Mouse (Mus musculus) urinary bladder, adult 2 months (tissue): ENCODE results near the gene Fastkd1. TPM values are rescaled to one million over a fixed set of nuclear protein-coding genes. Genes with fewer than 3 reads are reported as not detected.
A peak's percentile ranks its signal among the peaks of the same experiment; 100 is the strongest.
"Not testable (repeated sequence)": the region's sequence is repeated elsewhere in the genome, so short reads cannot be mapped to it uniquely, and the experiment has no call there.

ENCODE experiments used
- DNase-seq: peaks from one replicate; pipeline ENCODE4 v3.0.0; 2022; ENCODE audit warnings: low spot score
- polyA plus RNA-seq: library from polyadenylated mRNA; depleted of rRNA; stranded (reverse); fragments of >200 nt; gene quantifications from 2 replicates; pipeline ENCODE4 v1.2.3, GENCODE M21; 2012; rRNA removed

The Fastkd1 gene
- 8.9 and 9.4 TPM in 2 replicates for polyA plus RNA-seq

DNA sequence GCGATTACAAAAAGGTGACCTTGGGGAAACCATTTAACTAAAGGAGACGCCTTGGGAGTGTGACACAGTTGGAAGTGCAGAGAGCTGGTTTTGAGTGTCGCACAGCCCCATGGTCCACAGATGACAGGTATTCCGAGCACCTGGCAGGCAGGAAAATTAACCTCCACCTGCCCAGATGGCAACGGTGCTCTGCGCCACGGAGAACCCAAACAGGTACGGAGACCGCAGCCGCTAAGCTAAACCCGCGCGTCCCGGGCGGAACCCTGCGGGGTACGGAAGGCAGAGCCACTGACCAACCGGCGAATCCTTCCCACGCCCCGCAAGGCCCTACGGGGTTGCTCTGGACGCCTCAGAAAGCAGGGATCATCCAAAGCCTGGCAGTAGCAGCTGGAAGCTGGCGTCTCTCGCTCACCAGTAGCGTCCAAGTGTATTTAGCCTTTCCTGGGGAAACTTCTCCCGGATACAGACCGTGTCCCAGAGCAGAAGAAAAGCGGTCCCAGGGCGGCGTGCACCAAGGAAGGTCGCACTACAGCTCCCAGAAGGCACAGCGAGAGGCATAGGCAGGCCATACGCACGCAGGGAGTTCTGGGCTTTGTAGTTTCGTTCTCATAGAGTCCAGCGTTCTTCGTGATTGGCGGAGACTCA is at the start of gene Fastkd1:
Fastkd1 (minus strand) TSS at position 536 of the 645 bp plus-strand sequence.
- peak; percentile 67 for DNase-seq

DNA sequence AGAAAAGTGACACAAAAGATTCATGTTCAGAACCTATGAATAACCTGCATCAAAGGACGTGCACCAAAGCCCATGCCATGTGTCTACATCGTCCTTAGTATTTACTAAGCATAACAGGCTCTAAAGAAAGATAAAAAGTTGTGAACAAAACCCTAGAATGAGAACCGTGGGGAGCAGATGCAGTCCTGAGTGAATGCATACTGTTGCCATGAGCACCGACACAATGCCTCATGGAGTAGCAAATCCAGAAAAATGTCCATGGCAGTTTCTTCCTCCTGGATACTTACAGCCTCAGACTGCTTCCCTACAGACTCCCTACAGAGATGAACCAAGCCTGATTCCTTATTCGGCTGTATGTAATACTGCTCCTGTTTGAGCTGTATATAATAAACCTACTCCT is 47.7 kb upstream of the Fastkd1 start:
- no peak for DNase-seq

DNA sequence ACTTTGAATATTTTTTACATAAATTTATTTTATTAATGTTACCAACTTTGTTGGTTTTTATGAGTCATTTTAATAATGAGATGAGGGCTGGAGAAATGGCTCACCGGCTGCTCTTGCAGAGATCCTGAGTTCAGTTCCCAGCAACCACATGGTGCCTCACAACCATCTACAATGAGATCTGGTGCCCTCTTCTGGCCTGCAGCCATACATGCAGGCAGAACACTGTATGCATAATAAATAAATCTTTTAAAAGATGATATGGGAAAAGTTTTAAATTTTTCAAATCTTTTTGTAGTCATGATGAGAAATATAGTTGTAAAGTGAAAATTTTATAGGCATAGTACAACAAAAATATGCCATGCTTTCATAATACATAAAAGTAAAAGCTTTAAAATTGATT is 31.8 kb upstream of the Fastkd1 start:
- DNase-seq = no peak

DNA sequence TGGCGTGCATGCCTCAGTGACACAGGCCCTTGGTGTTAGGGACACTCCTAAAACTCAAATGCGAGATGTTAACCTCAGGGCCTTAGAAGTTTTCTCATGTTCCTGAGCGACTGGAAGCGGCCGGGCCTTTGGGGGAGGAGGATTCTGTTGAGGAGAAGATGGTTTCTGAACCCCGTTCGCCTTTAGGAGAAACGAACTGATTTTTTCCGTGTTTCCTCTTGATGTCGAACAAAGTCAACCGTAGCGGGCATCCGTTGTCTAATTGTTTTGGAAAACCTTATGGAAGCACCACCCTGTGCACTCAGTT is 10.2 kb upstream of the Fastkd1 start:
- no peak for DNase-seq

DNA sequence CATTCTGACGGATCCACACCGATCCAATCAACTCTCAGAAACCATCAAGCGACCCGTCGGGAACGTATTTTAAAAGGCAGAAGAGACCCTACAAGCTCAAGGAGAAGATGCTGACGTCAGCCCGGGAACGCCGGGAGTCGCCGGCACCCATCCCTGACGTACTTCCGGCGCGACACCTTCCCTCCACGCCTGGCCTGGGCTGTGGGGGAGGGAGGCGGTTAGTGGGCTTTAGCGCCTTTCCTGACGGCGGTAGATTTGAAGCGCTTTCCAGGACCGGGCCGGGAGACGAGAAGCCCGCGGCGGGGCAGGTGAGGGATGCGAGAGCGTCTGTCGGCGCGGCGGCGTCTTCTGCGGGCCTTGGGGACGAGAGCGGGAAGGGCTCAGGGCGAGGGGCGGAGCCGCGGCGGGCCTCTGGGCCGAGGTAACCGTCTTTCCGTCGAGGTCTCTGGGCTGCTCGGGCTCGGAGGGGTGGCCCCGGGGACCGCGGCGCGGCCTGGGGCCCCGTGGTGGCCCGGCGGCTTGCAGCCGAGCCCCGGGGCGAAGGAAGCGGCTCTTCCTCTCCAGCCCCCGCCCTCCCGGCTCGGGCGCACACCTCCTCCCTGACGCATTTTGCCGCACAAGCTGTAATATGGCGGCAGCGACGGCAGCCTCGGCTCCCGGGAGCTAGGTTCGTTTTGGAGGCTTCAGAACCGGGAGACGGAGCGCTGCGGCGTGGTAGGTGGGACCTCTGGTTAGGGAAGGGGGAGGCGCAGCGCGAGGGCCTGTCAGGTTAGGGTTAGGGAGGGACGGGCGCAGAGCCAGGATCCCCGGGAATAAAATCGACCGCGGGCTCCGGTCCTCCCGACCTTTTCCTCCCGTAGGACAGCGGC is 9.6 kb upstream of the Fastkd1 start:
- DNase-seq = peak; percentile 94

DNA sequence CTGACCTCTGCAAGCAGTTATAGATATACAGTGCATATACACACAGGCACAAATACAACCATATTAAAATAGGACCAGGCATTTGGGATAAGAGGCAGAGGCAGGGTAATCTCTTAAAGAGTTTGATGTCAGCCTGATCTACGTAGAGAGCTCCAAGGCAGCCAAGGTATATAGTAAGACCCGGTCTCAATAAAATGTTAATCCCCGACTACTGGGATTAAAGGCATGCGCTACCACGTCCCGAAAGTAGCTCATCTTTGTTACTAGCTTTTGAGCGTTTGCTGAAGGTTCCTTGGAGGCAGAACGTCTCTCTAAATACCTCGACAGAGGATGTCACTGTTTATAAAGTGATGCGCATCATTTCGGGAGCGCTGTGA is 8.9 kb upstream of the Fastkd1 start, which contains the start of gene Ppig:
Ppig (plus strand) TSS at position 273 of the 377 bp plus-strand sequence.
- DNase-seq = no peak

DNA sequence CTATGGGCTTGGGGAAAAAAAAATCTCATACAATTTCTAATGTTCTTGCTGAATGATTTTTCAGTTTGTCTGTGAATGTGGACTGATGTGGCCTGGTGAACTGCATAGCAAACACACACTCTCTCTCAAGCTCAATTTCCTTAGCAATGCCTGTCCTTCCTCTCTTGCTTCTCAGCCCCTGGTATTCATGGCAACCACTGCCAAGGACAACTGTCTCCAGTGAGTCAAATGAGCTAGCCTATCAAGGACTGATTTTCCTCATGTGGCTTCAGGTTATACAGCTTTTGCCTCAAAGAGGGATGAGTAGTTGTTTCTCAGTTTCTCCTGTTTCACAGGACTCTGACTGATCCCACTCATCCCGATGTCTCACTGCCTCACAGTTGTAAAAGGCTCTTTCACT is 5.8 kb upstream of the Fastkd1 start:
- DNase-seq = no peak

DNA sequence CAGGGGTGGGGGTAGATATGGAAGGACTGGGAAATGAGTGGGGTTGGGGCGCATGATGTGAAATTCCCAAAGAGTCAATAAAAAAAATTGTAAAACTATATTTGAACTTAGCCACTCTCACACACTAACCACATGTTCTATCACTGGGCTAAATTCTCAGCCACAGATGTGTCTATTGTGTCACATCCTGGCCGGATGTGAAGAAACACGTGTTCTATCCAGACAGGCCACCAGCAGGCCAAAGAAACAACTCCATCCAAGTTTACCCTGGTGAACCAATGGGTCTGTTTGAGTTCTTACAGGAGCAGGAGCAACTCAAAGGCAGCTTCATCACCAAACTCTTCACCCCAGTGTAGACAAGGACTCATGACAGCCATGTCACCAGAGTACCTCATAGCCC is 3.2 kb upstream of the Fastkd1 start:
- no peak for DNase-seq

DNA sequence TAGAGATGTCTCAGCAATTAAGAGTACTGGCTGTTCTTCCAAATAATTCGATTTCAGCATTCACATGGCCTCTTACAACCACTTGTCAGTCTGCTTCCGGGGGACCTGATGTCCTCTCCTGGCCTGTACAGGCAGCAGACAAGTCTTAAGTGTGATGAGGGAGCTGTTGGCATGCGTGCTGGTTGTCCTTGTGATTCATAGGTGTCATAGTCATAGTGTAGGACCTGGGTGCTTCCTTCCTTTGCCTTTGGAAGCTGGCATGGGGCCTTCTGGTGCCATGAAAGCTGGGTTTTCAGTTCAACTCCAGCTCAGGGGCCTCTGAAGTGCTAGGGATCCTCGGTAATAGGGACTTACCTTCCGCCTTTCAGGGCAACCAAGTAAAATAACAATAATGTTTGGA is 810 bp upstream of the Fastkd1 start:
- no peak for DNase-seq

DNA sequence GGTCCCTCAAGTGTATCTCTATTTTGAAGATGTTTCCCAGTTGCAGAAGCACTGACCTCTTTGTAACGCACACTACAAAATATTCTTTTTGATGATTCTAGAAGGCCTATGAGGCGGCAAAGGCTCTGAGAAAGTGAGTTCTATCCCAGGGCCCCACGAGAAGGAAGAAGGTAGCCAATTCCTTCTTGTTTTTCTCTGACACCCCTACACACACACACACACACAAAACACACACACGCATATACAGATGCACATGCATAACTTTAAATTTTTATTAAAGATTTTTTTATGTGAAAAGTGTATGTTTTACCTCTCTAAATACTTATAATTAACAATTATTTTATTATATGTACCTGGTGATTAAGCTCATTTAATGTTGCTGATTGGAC is 304 bp upstream of the Fastkd1 start:
- no peak for DNase-seq

DNA sequence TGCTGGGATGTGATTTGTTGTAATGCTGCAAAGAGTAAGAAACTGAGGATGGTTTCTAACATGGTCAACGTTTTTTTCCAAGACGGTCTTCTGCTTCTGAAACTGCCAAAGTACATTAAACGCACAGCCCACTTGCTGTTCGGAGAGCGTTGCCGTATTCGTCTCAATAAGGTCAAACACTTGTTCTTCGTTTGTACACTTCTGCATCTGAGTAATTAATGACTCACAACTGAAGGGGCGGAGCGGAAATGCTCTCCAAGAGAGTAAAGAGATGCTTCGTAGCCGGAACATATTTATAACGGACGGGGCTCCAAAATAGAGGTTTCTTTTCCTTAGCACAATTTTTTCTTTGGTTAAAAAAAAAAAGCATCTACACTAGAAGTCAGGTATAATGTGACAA is 1.1 kb downstream of the Fastkd1 start:
- DNase-seq = no peak

DNA sequence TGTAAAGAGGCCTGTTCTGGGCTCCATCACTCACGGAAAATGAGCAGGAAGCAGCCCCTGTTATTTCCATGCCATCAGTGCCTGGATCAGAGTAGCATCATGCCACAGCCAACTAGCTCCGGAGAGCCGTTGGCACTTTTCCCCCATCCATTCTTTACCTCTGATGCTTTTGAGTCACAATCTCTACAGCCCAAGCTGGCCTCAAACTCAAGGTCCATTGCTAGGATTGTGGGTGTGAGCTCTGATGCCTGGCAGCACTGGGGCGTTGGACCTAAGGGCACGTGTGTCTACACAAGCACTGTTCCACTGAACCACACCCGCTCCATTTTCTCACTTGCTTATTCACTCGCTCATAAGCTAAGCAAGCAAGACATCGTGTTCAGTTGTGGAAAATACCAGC is 12.9 kb downstream of the Fastkd1 start:
- DNase-seq = no peak

DNA sequence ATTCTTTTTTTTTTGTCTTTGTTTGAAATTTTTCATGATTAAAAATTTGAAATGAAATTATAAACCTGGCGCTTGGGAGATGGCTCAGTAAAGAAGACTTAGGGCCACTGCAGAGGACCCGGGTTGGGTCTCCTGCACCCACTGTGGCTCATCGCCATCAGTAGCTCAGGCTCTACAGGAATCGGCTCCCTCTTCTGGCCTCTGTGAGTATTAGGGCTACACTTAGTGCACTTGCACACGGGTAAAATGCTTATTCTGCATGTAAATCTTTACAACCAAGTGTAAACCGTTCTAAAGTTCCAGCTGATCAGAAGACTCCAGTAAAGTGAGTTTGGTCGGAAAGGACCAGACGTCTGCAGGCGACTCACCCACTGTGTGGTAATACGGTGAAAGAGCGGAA is 19.8 kb downstream of the Fastkd1 start:
- no peak for DNase-seq

DNA sequence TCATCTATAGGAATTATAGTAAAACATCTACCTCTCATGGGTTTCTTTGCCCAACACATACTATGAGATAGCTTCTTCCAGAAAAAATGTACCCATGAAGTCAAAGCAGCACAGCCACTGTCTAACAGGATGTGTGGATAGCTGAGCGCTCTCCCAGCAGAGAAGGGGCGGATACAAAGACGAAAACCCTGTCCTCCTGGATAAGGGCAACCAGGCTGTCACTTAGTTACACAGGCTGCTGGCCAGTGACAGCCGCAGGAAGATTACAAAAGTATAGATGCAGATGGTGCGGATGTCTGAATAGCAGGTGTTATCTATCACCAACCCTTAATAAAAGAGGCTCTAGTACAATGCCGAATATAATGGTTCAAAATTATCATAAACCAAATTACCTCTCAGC is 22.5 kb downstream of the Fastkd1 start:
- DNase-seq = no peak

DNA sequence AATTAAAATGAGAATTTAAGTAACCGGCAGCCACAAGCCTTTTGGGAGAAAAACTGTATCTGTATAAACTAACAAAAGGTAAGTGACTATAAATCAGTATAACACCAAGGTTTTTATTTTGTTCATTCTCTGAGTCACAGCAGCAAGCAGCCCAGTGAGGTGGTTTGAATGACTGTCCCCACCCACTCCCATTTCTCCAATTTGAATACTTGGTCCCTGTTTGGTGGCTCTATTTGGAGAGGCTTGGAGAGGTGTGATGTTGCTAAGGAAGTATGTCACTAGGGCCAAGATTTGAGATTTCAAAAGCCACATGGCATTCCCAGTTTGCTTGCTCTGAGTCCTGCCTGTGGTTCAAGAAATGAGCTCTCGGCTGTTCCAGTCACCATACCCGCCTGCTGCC is 23.1 kb downstream of the Fastkd1 start:
- DNase-seq = no peak

DNA sequence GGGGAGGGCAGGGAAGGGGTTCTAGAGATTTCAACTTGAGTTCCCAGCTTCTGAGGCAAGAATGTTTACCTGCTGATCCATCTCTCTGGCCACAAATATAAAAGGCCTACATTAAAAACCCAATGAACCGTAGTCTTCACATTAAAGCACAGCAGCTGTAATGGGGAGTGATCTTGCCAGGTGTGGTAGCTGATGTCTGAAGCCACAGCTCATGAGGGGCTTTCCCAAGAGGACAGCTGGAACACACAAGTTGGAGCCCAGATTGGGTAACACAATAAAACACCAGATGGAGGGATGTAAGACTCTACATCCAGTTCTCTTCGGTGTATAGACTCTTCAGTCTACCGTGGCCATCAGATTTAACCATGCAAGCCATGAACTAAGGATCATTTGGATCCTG is 28.8 kb downstream of the Fastkd1 start:
- DNase-seq = no peak

DNA sequence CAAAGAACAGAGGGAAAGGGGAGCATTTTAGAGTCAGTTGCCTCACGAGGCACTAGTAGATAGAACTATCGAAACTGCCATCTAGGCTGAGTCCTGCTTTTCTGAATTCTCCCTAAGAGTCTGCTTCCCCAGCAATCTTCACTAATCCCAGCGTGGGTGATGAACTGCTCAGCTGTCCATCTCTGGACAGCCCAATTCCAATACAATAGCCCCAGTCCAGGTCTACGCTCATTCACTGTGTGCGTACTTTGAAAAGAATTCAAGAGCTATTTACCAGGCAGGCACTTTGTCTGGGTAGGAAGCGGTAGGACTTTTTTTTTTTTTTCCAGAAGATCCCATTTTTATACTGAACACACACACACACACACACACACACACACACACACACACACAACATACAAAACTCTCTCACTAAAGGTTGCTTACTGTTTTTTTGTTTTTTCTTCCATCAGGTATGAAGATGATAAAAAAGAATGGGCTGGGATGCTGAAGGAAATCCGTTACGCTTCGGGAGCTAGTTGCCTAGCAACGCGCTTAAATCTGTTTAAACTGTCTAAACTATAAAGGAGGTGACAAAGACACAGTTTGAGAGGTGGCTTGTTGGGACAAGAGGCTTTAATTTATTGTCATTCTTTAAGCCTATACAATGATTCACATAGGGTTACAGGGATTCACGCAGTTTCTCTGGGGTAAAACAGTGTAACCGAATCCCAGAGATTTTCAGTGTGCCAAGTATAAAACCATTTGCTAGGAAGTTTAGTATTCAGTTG is 30.1 kb downstream of the Fastkd1 start:
- no peak for DNase-seq

DNA sequence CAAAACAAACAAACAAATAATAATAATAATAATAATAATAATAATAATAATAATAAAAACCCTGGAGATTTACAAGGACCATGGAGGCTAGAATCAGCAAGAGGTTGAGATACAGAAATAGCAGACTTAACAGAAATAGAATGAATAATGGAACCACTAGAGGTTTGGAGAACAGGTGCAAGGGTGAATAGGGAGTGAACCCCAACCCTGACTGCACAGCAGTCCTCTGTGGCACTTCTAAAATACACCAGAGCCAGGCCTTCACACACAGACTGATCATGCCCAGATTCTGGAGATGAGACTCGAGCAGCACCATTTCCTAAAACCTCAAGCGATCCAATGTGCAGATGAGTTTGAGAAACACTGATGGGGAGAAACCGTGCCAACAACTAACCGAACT is 31.4 kb downstream of the Fastkd1 start:
- DNase-seq = no peak

DNA sequence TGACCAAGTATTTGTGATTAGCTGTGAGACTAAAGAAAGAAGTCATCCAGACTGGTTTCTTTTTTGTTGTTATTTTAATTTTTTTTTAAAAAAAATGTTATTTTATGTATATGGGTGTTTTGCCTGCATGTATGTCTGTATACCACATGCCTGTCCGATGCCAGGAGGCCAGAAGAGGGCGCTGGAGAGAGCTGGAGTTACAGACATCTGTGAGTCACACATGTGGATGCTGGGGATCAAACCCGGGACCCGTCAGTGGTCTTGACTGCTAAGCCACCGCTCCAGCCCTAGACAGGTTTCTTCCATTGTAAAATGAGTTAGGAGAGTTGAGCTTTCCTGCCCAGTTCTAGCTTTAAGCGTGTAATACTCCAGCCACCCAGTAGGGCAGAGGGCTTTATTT is 33.3 kb downstream of the Fastkd1 start:
- DNase-seq = no peak

DNA sequence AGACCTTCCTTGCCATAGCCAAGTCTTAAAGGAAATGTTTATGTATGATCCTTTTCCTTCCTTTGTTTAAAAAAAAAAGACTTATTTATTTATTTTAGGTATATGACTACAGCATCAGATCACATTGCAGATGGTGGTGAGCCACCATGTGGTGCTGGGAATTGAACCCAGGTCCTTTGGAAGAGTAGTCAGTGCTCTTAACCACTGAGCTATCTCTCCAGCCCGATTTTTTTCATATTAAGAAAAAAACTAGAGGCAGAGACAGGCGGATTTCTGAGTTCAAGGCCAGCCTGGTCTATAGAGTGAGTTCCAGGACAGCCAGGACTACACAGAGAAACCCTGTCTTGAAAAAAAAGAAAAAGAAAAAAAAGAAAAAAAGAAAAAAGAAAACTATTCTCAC is 36.1 kb downstream of the Fastkd1 start:
- DNase-seq = not testable (repeated sequence)

DNA sequence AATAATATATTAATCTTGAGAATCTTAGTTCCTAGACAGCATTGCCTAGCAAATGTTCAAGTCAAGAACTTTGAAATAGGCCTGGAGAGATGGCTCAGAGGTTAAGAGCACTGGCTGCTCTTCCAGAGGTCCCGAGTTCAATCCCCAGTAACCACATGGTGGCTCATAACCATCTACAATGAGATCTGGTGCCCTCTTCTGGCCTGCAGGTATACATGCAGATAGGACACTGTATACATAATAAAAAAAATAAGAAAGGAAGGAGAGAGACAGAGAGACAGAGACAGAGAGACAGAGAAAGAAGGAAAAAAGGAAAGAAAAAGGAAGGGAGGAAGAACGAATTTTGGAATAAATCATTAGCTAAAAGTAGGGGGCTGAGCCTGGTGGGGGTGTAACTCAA is 36.6 kb downstream of the Fastkd1 start:
- DNase-seq = no peak

DNA sequence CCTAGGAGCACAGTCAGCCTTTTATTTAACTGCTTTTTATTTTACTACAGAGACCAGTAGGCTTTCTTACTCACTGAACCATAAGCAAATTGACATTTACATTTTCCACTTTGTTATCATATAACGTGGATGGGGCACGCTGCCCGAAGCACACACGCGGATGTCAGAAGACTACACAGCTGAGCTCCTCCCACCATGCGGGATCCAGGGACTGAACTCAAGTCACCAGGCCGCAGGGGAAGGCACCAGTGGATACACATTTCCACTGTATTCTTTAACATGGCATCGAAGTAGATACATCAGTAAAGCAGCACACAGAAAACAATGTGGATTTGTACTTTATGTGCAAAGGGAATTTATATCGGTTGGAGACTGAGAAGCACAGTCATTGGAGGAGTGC is 38.0 kb downstream of the Fastkd1 start:
- DNase-seq = no peak

DNA sequence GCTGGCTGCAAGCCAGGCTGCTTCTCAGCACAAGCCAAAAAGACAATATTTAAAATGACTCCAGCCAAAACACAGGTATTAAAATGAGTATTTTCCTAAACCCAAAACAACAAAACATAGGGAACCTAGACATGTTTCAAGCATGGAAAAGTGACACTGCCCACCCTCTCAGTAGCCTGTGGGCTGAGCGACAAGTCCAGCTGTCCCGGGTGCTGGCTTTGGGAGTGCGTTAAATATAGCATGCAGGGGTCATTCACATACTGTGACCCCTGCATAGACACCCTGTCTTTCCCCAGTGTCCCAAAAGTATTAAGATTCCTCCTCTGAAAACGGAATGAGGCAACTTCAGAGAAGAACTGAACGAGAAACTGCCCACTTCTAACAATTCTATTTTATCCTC is 39.6 kb downstream of the Fastkd1 start:
- no peak for DNase-seq
